Mouse (Mus musculus) gastrocnemius, postnatal 14 days (tissue): ENCODE results near the gene Olfr874. TPM values are rescaled to one million over a fixed set of nuclear protein-coding genes. Genes with fewer than 3 reads are reported as not detected.
A peak's percentile ranks its signal among the peaks of the same experiment; 100 is the strongest.
"Not testable (repeated sequence)": the region's sequence is repeated elsewhere in the genome, so short reads cannot be mapped to it uniquely, and the experiment has no call there.

Experiments
- DNase-seq: peaks from one replicate; pipeline ENCODE4 v3.0.0; 2021; ENCODE audit warnings: mixed read lengths
- intact Hi-C: fragments of 180-260 bp; cut with DNase I; formaldehyde crosslinking; loops from one replicate; pipeline ENCODE4 v1.15.1; 2025; ENCODE audit warnings: low total_unique reads
- long read RNA-seq, 2 experiments: library from polyadenylated mRNA; stranded (forward); transcript quantifications; one replicate each; pipeline ENCODE4 v2.0.0; 2021
- total RNA-seq, 2 experiments: library from RNA; stranded (reverse); gene quantifications; 2 replicates each; pipeline ENCODE4 v1.2.3; 2021

Gene Olfr874
- total RNA-seq, result not detected
- long read RNA-seq, experiment 1, result 0 reads
- long read RNA-seq, experiment 2, result 0 reads

GRCm38 (mm10) chr9:37744806-37745205 lies at the start of gene Olfr874:
TSS of gene Olfr874 (plus strand) at chr9:37745106.
- no peak for DNase-seq
- intact Hi-C loops, result no loop called here

- DNase-seq, result no peak
- intact Hi-C loops, result no loop called here
Measured at GRCm38 (mm10) chr9:37716150-37716549, 28.8 kb upstream of the Olfr874 start, which contains the start of gene Olfr160. TSS of gene Olfr160 (minus strand) at chr9:37716250.

GRCm38 (mm10) chr9:37734310-37734709 lies 10.6 kb upstream of the Olfr874 start:
- intact Hi-C loops, result no loop called here
- DNase-seq, result no peak

GRCm38 (mm10) chr9:37750319-37751075 lies 5.6 kb downstream of the Olfr874 start:
- intact Hi-C loops, result no loop called here
- no peak for DNase-seq

GRCm38 (mm10) chr9:37751467-37751866 lies 6.6 kb downstream of the Olfr874 start:
- intact Hi-C loops, result no loop called here
- DNase-seq, result no peak

GRCm38 (mm10) chr9:37752006-37752405 lies 7.1 kb downstream of the Olfr874 start:
- DNase-seq, result no peak
- intact Hi-C loops, result no loop called here

- intact Hi-C loops, result no loop called here
- no peak for DNase-seq
Measured at GRCm38 (mm10) chr9:37761728-37762127, 16.8 kb downstream of the Olfr874 start.

- intact Hi-C loops, result no loop called here
- DNase-seq, result no peak
Measured at GRCm38 (mm10) chr9:37762541-37762940, 17.6 kb downstream of the Olfr874 start.

- intact Hi-C loops, result no loop called here
- no peak for DNase-seq
Measured at GRCm38 (mm10) chr9:37770661-37771060, 25.8 kb downstream of the Olfr874 start.

GRCm38 (mm10) chr9:37771759-37772158 lies 26.9 kb downstream of the Olfr874 start, which contains the start of gene Olfr875:
TSS of gene Olfr875 (plus strand) at chr9:37771857.
- intact Hi-C loops, result no loop called here
- no peak for DNase-seq

- intact Hi-C loops, result no loop called here
- peak; percentile 12 for DNase-seq
Measured at GRCm38 (mm10) chr9:37782766-37783260, 37.9 kb downstream of the Olfr874 start.

GRCm38 (mm10) chr9:37783394-37784387 lies 38.8 kb downstream of the Olfr874 start:
- intact Hi-C loops, DNase-seq: not testable (repeated sequence)

GRCm38 (mm10) chr9:37786411-37786810 lies 41.5 kb downstream of the Olfr874 start:
- intact Hi-C loops, result no loop called here
- no peak for DNase-seq

Other genes starting within 250 kb of the Olfr874 start
- gene Esam, start 217.0 kb upstream of the Olfr874 start, total RNA-seq, result 10 to 100 TPM; 43.4 to 58.2 TPM
- gene Vsig2, start 205.9 kb upstream of the Olfr874 start, total RNA-seq, result 1 to 10 TPM in 1 of 2 experiments, under 1 TPM in 1; 0.96 to 4.6 TPM
- 1 to 10 TPM; 2.2 to 2.3 TPM for gene Nrgn, start 192.2 kb upstream of the Olfr874 start, total RNA-seq
- gene Siae, start 189.4 kb upstream of the Olfr874 start, total RNA-seq, result 1 to 10 TPM; 3.3 to 4.6 TPM
- 1 to 10 TPM; 1.9 to 2.2 TPM for gene Spa17, start 131.4 kb upstream of the Olfr874 start, total RNA-seq
- 10 to 100 TPM; 38.5 to 42.1 TPM for gene Tbrg1, start 87.8 kb upstream of the Olfr874 start, total RNA-seq
- gene Panx3, start 75.9 kb upstream of the Olfr874 start, total RNA-seq, result not detected
- gene Olfr160, start 28.9 kb upstream of the Olfr874 start, total RNA-seq, result not detected
- not detected for gene Olfr875, start 26.8 kb downstream of the Olfr874 start, total RNA-seq
- gene Olfr876, start 57.9 kb downstream of the Olfr874 start, total RNA-seq, result not detected
- gene Olfr877, start 109.2 kb downstream of the Olfr874 start, total RNA-seq, result not detected
- gene Olfr145, start 151.6 kb downstream of the Olfr874 start, total RNA-seq, result not detected
- not detected for gene Olfr878, start 172.7 kb downstream of the Olfr874 start, total RNA-seq
- gene Olfr881, start 246.7 kb downstream of the Olfr874 start, total RNA-seq, result not detected